In genomic region chr13:111979428-111980204, GRCm38 (mm10) we compare ENCODE assay signal across 8 mouse cellular contexts.
A peak's percentile ranks its signal among the peaks of the same experiment; 100 is the strongest.
DNase-seq lines count a peak whose midpoint lies in the region; ATAC-seq lines count a peak whose summit lies in the region.

No protein-coding gene starts in this region.

- no peak for DNase-seq in hindbrain, embryonic 11.5 days (ENCODE audit: low spot score)
- DNase-seq in Muller cell, postnatal 12 days (ENCODE audit: inconsistent ontology term): peak; percentile 68
- DNase-seq in limb, embryonic 10.5 days (ENCODE audit: low spot score): no peak
- DNase-seq in right cerebral cortex, postnatal 36 days (ENCODE audit: low spot score in 2 of 2): no peak
- no peak for DNase-seq in layer of hippocampus, adult 8-10 months (ENCODE audit: low spot score in 2 of 2)
- no peak for DNase-seq in gastrocnemius, adult 8-10 months (ENCODE audit: low spot score in 2 of 2)

- H3K27me3 ChIP-seq in hindbrain, embryonic 15.5 days: no peaks in the 10 kb centered on the region
- no peaks in the 10 kb centered on the region for H3K27me3 ChIP-seq in hindbrain, embryonic 11.5 days (ENCODE audit: control insufficient read depth, insufficient read depth, low read length)
- no peaks in the 10 kb centered on the region for H3K27me3 ChIP-seq in forebrain, embryonic 15.5 days
- H3K27me3 ChIP-seq in limb, embryonic 10.5 days (ENCODE audit: low read depth, poor library complexity, severe bottlenecking): no peaks in the 10 kb centered on the region

- H3K27ac ChIP-seq in hindbrain, embryonic 15.5 days (replicated peaks): peak overlapping the region; percentile 52
- no peak overlapping the region for H3K27ac ChIP-seq in hindbrain, embryonic 11.5 days (ENCODE audit: low read depth, low read length)
- H3K27ac ChIP-seq in forebrain, embryonic 15.5 days (replicated peaks): no peak overlapping the region; the same call in 1 of the 2 replicates
- peak overlapping the region; percentile 36 for H3K27ac ChIP-seq in limb, embryonic 10.5 days

- H3K36me3 ChIP-seq in hindbrain, embryonic 15.5 days: no peaks in the 10 kb centered on the region
- H3K36me3 ChIP-seq in hindbrain, embryonic 11.5 days (ENCODE audit: control insufficient read depth, insufficient read depth, low read length): no peaks in the 10 kb centered on the region
- no peaks in the 10 kb centered on the region for H3K36me3 ChIP-seq in forebrain, embryonic 15.5 days
- H3K36me3 ChIP-seq in limb, embryonic 10.5 days: no peaks in the 10 kb centered on the region

- H3K4me3 ChIP-seq in hindbrain, embryonic 15.5 days: no peak overlapping the region
- no peak overlapping the region for H3K4me3 ChIP-seq in hindbrain, embryonic 11.5 days (ENCODE audit: low read depth, low read length)
- H3K4me3 ChIP-seq in forebrain, embryonic 15.5 days: no peak overlapping the region
- H3K4me3 ChIP-seq in limb, embryonic 10.5 days: no peak overlapping the region

- H3K4me2 ChIP-seq in hindbrain, embryonic 15.5 days: no peak overlapping the region
- no peak overlapping the region for H3K4me2 ChIP-seq in hindbrain, embryonic 11.5 days (replicated peaks; ENCODE audit: low read depth, low read length)
- H3K4me2 ChIP-seq in forebrain, embryonic 15.5 days (replicated peaks): peak overlapping the region; percentile 26

- 34% methylated on average over 17 of the region's 17 CpGs for WGBS in hindbrain, embryonic 15.5 days
- WGBS in hindbrain, embryonic 11.5 days: 49% methylated on average over 17 of the region's 17 CpGs
- WGBS in forebrain, embryonic 15.5 days: 20% methylated on average over 17 of the region's 17 CpGs
- WGBS in limb, embryonic 10.5 days: 46% methylated on average over 17 of the region's 17 CpGs

- no peaks in the 10 kb centered on the region for H3K9me3 ChIP-seq in hindbrain, embryonic 15.5 days
- H3K9me3 ChIP-seq in hindbrain, embryonic 11.5 days (ENCODE audit: control insufficient read depth, low read length): no peaks in the 10 kb centered on the region
- no peaks in the 10 kb centered on the region for H3K9me3 ChIP-seq in forebrain, embryonic 15.5 days
- no peaks in the 10 kb centered on the region for H3K9me3 ChIP-seq in limb, embryonic 10.5 days (replicated peaks)

- no peak overlapping the region for H3K9ac ChIP-seq in hindbrain, embryonic 15.5 days
- H3K9ac ChIP-seq in hindbrain, embryonic 11.5 days (ENCODE audit: low read depth, low read length): no peak overlapping the region
- no peak overlapping the region for H3K9ac ChIP-seq in forebrain, embryonic 15.5 days (replicated peaks)

- no peak for ATAC-seq in hindbrain, embryonic 15.5 days (ENCODE audit: low FRiP score, low read depth)
- no peak for ATAC-seq in hindbrain, embryonic 11.5 days (ENCODE audit: low FRiP score)
- peak; percentile 64 for ATAC-seq in forebrain, embryonic 15.5 days (replicated peaks)

- H3K4me1 ChIP-seq in hindbrain, embryonic 15.5 days (replicated peaks): peaks cover 40% of the 10 kb centered on the region
- no peaks in the 10 kb centered on the region for H3K4me1 ChIP-seq in hindbrain, embryonic 11.5 days (replicated peaks; ENCODE audit: control insufficient read depth, insufficient read depth, low read length)
- H3K4me1 ChIP-seq in forebrain, embryonic 15.5 days: peaks cover 24% of the 10 kb centered on the region
- H3K4me1 ChIP-seq in limb, embryonic 10.5 days: peaks cover 35% of the 10 kb centered on the region

Comparison
In these comparisons a context has a peak if more than half of its experiments do, and no peak if none do; other contexts are left out.
1. H3K27ac ChIP-seq: peak in hindbrain, embryonic 15.5 days (single experiment) and limb, embryonic 10.5 days (single experiment); none in hindbrain, embryonic 11.5 days (single experiment) and forebrain, embryonic 15.5 days (single experiment).